Mouse (Mus musculus) cortical plate, adult 2 months (tissue): ENCODE measurements around the gene Rhbg.

ENCODE experiments used
- CTCF ChIP-seq: fragments of 200-500 bp; IDR thresholded peaks from 2 replicates; pipeline ENCODE4 v1.5.1; 2011; ENCODE audit warnings: mild to moderate bottlenecking, control low read depth, low read length; ENCODE audit not compliant: insufficient read depth; ENCODE audit errors: extremely low read depth
- POLR2A ChIP-seq: fragments of 200-500 bp; IDR thresholded peaks from 2 replicates; pipeline ENCODE4 v1.6.1; 2011; ENCODE audit warnings: mild to moderate bottlenecking, low read length, control low read depth; ENCODE audit not compliant: insufficient read depth; ENCODE audit errors: extremely low read depth

DNA sequence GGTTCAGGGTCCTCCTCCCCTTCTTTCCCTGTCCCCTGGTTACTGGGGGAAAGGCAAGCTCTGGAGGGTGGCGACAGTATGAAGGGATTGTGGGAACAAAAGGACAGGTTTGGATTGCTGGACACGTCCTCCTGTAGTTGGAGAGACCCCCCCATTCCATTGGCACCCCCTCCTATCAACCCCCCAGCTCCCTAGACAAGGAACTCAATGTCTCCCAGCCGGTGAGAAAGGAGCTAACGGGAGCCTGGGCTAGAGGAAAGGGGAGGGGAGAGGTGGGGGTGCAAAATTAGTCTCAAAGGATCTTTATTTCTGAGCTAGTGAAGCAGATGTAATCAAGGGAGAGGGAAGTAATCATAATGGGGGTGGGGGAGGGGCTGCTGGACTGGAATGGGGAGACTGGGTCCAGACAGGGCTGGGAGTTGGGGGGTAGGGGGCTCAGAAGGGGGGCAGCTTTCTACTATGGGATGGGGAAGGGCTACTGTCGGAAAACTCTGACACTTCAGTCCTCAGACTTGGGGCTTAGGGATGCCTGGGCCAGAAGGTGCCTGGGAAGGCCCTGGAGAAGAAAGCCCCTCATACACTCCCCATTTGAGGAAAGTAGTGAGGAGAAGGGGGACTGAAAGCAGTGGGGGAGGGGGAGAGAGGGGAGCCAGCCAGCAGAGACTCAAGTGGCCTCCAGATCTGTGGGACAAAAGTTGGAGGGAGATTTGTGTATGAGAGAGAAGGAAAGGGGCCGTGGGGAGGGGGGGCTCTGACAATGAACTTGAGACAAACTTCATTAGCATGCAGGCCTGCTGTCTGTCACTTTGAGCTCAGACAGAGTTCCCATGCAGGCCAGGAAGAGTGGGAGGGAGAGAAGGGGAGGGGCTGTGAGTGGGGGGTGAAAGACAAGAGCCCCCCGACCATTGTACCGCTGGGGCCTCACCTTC is 48.7 kb downstream of the Rhbg start:
- no peak for TF ChIP-seq POLR2A
- no peak for TF ChIP-seq CTCF
